Mouse (Mus musculus) hindbrain, embryonic 14.5 days (tissue): ENCODE data around the gene Kif1a. TPM values are rescaled to one million over a fixed set of nuclear protein-coding genes. Genes with fewer than 3 reads are reported as not detected.

Source experiments
- ATAC-seq: fragments of 200-750 bp; cut with Nextera tagmentation; 2 replicates; pipeline ENCODE4 v1.8.0; 2017; ENCODE audit warnings: moderate number of reproducible peaks, mild to moderate bottlenecking, moderate TSS enrichment, moderate library complexity; ENCODE audit not compliant: low FRiP score
- DNase-seq: peaks from one replicate; pipeline ENCODE4 v3.0.0-alpha.2; 2015; ENCODE audit warnings: low spot score
- H3K27ac ChIP-seq: fragments of 300-500 bp; sonication (generic); 2 replicates; pipeline ENCODE4 v1.5.1; 2014; ENCODE audit warnings: mild to moderate bottlenecking, moderate library complexity
- H3K27me3 ChIP-seq: fragments of 300-500 bp; sonication (generic); 2 replicates; pipeline ENCODE4 v1.6.1; 2014; ENCODE audit warnings: mild to moderate bottlenecking, low read length, mixed read lengths; ENCODE audit not compliant: control insufficient read depth, insufficient read depth
- H3K36me3 ChIP-seq: fragments of 300-500 bp; sonication (generic); replicated peaks from 2 replicates; pipeline ENCODE4 v1.6.1; 2014; ENCODE audit not compliant: control insufficient read depth, insufficient read depth
- H3K4me1 ChIP-seq: fragments of 300-500 bp; sonication (generic); replicated peaks from 2 replicates; pipeline ENCODE4 v1.6.1; 2014; ENCODE audit warnings: antibody characterized with exemption, low read length, mixed read lengths; ENCODE audit not compliant: control insufficient read depth, insufficient read depth
- H3K4me2 ChIP-seq: fragments of 300-500 bp; sonication (generic); replicated peaks from 2 replicates; pipeline ENCODE4 v1.6.1; 2014; ENCODE audit warnings: mild to moderate bottlenecking, moderate library complexity
- H3K4me3 ChIP-seq: fragments of 300-500 bp; sonication (generic); replicated peaks from 2 replicates; pipeline ENCODE4 v1.5.1; 2014; ENCODE audit warnings: mild to moderate bottlenecking, low read length
- H3K9ac ChIP-seq: fragments of 300-500 bp; sonication (generic); 2 replicates; pipeline ENCODE4 v1.6.1; 2014
- H3K9me3 ChIP-seq: fragments of 300-500 bp; sonication (generic); 2 replicates; pipeline ENCODE4 v1.6.1; 2016; ENCODE audit warnings: low read length; ENCODE audit not compliant: control insufficient read depth
- WGBS: fragments of 180-500 bp; shearing (Covaris S2); extraction: QIAGEN DNeasy Blood & Tissue Kit; methylation state at CpG from one replicate; pipeline ENCODE4 v1.1.7; 2014; 5-methylcytosine and 5-hydroxymethylcytosine counted together
- polyA plus RNA-seq: library from polyadenylated mRNA; unstranded; fragments of >200 nt; fragmentation: Nextera tagmentation; extraction: Ambion mirVana; gene quantifications from 2 replicates; pipeline ENCODE4 v1.2.1, GENCODE M21; 2014

The Kif1a gene
- polyA plus RNA-seq, 1 experiment from 2014 or later, result 395 TPM

DNA sequence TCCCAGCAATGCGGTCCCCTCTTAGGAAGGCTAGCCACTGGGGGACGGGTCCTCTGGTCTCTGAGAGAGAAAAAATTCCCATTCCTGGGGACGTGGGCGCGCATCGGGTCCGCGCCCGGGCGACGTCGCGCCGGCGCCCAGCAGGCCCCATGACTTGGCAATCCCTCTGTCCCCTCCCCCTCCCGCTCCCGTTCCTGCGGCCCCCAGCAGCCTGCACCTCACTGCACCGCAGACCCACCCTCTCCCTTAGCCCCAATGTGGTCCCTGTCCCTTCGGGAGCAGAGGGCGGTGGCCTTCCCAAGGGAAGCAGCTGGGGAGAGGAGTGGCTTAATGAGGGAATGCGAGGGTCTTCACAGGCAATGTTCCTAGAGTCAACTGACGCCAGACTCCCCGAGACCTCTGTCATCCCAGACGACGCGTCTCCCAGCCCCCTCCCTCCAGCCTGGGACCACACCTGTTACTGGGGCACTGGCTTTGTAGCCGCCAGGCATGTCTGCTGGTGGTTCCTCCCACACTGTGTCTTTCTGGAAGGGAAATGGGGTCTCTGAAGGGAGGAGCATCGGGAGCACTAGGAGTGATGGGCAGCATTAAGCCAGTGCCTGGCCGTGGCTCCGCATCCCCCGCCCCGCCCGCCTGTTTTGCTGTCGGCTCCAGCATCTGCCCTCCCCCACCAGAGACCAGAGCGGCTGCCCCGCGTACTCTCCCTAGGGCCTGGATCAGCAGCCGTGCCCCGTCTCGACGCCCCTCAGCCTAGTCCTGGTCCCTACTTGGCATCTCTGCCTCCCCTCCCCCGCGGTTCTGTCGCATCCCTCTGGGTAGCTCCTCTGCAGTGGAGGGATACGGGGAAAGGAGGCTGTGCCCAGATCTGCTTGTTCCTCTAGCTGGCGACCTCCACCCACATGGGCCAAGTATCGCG is 917 bp downstream of the Kif1a start:
- ATAC-seq, result peak; percentile 64
- under 1% methylated on average over 49 of the region's 49 CpGs for WGBS
- Histone ChIP-seq H3K36me3 (peaks cover 22% of the 10 kb centered on the region; the same call in 1 of the 2 replicates), H3K4me3 (peak overlapping the region; percentile 70), H3K9me3 (no peaks in the 10 kb centered on the region), H3K4me1 (peaks cover 23% of the 10 kb centered on the region), H3K9ac (peak overlapping the region; percentile 92), H3K4me2 (peak overlapping the region; percentile 90), H3K27ac (peak overlapping the region; percentile 93), H3K27me3 (no peaks in the 10 kb centered on the region)
- peak; percentile 64 for DNase-seq

- ATAC-seq (0 out of 2 replicates have a peak, but pooled peaks have one; percentile 1), DNase-seq (no peak)
- H3K9ac ChIP-seq, result peak overlapping the region; percentile 92
- H3K27ac ChIP-seq, result peak overlapping the region; percentile 93
- H3K36me3 ChIP-seq, result peaks cover 23% of the 10 kb centered on the region; the same call in 1 of the 2 replicates
- 3% methylated on average over 18 of the region's 18 CpGs for WGBS
- H3K4me1 ChIP-seq, result peaks cover 25% of the 10 kb centered on the region
- H3K9me3 ChIP-seq, result no peaks in the 10 kb centered on the region
- peak overlapping the region; percentile 70 for H3K4me3 ChIP-seq
- no peaks in the 10 kb centered on the region for H3K27me3 ChIP-seq
- H3K4me2 ChIP-seq, result peak overlapping the region; percentile 90
Observed at GRCm38 (mm10) chr1:93100243-93100575, 1.5 kb downstream of the Kif1a start.

DNA sequence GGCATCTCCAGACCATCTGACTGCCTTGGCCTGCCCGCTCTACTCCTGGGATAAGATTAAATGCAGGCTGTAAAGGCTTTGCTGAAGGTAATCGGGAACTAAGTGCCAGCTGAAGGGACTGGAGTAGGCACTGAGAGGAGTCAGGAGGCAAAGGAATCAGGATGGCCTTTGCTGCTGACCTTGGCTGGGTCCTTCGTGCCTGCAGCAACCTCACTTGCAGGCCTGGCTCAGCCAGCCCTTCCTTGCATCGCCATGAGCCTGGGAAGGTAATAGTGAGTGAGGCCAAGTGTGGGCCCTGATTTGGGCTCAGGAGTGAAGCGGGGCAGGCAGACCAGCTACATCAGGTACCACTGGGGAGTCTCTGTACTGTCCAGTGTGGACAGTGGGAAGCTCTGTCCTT is 2.8 kb downstream of the Kif1a start:
- peaks cover 23% of the 10 kb centered on the region; the same call in 1 of the 2 replicates for H3K36me3 ChIP-seq
- no peak for DNase-seq
- peak overlapping the region; percentile 90 for H3K4me2 ChIP-seq
- no peak overlapping the region for H3K27ac ChIP-seq
- H3K9me3 ChIP-seq, result no peaks in the 10 kb centered on the region
- 86% methylated on average over 5 of the region's 5 CpGs for WGBS
- H3K27me3 ChIP-seq, result no peaks in the 10 kb centered on the region
- 0 out of 2 replicates have a peak overlapping the region, but pooled peaks have one; percentile 92 for H3K9ac ChIP-seq
- ATAC-seq, result no peak
- H3K4me1 ChIP-seq, result peaks cover 25% of the 10 kb centered on the region
- peak overlapping the region; percentile 70 for H3K4me3 ChIP-seq

DNA sequence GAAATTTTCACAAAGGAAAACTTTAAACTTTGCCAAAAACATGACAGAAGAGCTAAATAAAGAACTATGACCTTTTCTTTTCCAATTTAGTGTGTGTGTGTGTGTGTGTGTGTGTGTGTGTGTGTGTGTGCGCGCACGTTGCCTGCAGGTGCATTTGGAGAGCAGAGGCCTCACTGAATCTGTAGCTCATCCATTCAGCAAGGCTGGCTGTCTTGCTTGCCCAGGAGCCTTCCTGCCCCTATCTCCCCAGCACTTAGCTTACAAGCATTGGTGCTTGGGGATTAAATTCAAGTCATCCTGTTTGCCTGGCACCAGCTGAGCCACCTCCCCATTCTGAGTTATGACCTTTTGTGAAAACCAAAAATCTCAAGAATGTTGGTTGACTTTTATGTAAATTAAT is 9.2 kb downstream of the Kif1a start:
- DNase-seq (no peak), ATAC-seq (no peak)
- Histone ChIP-seq H3K27me3 (no peaks in the 10 kb centered on the region), H3K9ac (no peak overlapping the region), H3K27ac (no peak overlapping the region), H3K4me3 (no peak overlapping the region), H3K4me2 (no peak overlapping the region), H3K4me1 (peaks cover 15% of the 10 kb centered on the region; the same call in 1 of the 2 replicates), H3K36me3 (peaks cover 31% of the 10 kb centered on the region), H3K9me3 (no peaks in the 10 kb centered on the region)
- WGBS, result 74% methylated on average over 3 of the region's 3 CpGs

GRCm38 (mm10) chr1:93085136-93085535 is 16.6 kb downstream of the Kif1a start:
- WGBS, result 34% methylated on average over 6 of the region's 6 CpGs
- Histone ChIP-seq H3K4me3 (no peak overlapping the region), H3K36me3 (peaks cover 48% of the 10 kb centered on the region), H3K4me2 (peak overlapping the region; percentile 13; the same call in 1 of the 2 replicates), H3K4me1 (peaks cover 20% of the 10 kb centered on the region; the same call in 1 of the 2 replicates), H3K27ac (peak overlapping the region; percentile 75), H3K9ac (no peak overlapping the region), H3K27me3 (no peaks in the 10 kb centered on the region), H3K9me3 (no peaks in the 10 kb centered on the region)
- ATAC-seq, result peak; percentile 55; the same call in 1 of the 2 replicates
- DNase-seq, result peak; percentile 64

- Histone ChIP-seq H3K9me3 (no peaks in the 10 kb centered on the region), H3K4me2 (no peak overlapping the region), H3K36me3 (peaks cover 62% of the 10 kb centered on the region), H3K9ac (no peak overlapping the region), H3K27me3 (no peaks in the 10 kb centered on the region), H3K4me3 (no peak overlapping the region), H3K27ac (no peak overlapping the region), H3K4me1 (peaks cover 26% of the 10 kb centered on the region; the same call in 1 of the 2 replicates)
- ATAC-seq (no peak), DNase-seq (no peak)
- 85% methylated on average over 12 of the region's 12 CpGs for WGBS
Observed at GRCm38 (mm10) chr1:93083420-93084285, 18.1 kb downstream of the Kif1a start.

- H3K4me2 ChIP-seq, result no peak overlapping the region
- H3K27ac ChIP-seq, result no peak overlapping the region
- no peaks in the 10 kb centered on the region for H3K9me3 ChIP-seq
- H3K4me3 ChIP-seq, result no peak overlapping the region
- ATAC-seq (no peak), DNase-seq (no peak)
- H3K4me1 ChIP-seq, result peaks cover 26% of the 10 kb centered on the region; the same call in 1 of the 2 replicates
- no peak overlapping the region for H3K9ac ChIP-seq
- 55% methylated on average over 8 of the region's 8 CpGs for WGBS
- H3K27me3 ChIP-seq, result no peaks in the 10 kb centered on the region
- peaks cover 62% of the 10 kb centered on the region for H3K36me3 ChIP-seq
Observed at GRCm38 (mm10) chr1:93082121-93082520, 19.6 kb downstream of the Kif1a start.

GRCm38 (mm10) chr1:93080930-93081589 is 20.7 kb downstream of the Kif1a start:
- Histone ChIP-seq H3K4me3 (no peak overlapping the region), H3K9ac (no peak overlapping the region), H3K4me1 (peaks cover 26% of the 10 kb centered on the region; the same call in 1 of the 2 replicates), H3K27me3 (no peaks in the 10 kb centered on the region), H3K9me3 (no peaks in the 10 kb centered on the region), H3K4me2 (no peak overlapping the region), H3K36me3 (peaks cover 68% of the 10 kb centered on the region), H3K27ac (no peak overlapping the region)
- ATAC-seq, result no peak
- DNase-seq, result peak; percentile 46
- WGBS, result 87% methylated on average over 3 of the region's 3 CpGs
